Mouse (Mus musculus) erythroid progenitor cell, adult 5-6 weeks (primary cell): ENCODE results near the gene Pawr. TPM values are rescaled to one million over a fixed set of nuclear protein-coding genes. Genes with fewer than 3 reads are reported as not detected.

Experiments used
- ATAC-seq: replicated peaks from 2 replicates; pipeline ENCODE4 v1.8.0; 2016; ENCODE audit warnings: moderate number of reproducible peaks, mild to moderate bottlenecking, moderate TSS enrichment, inconsistent platforms; ENCODE audit not compliant: poor library complexity, low FRiP score, severe bottlenecking
- total RNA-seq, 2 experiments: library from RNA; stranded (forward) in 1 of 2; stranded (reverse) in 1 of 2; fragments of 150-400 nt in 1 of 2; fragments of 186-747, 209-891 nt in 1 of 2; gene quantifications; 2 replicates each; pipeline versions ENCODE4 v1.2.3 to v1.2.4; 2015 to 2017; ENCODE audit warnings: low replicate concordance in 2 of 2

Pawr gene
- total RNA-seq, 2 experiments from 2014 or later = not detected

- no peak for ATAC-seq
These were observed 18.5 kb downstream of the Pawr start for GRCm38 (mm10) chr10:108350125-108351070.

- no peak for ATAC-seq
These were observed 21.0 kb downstream of the Pawr start for GRCm38 (mm10) chr10:108352944-108353343.

GRCm38 (mm10) chr10:108354726-108355391 lies 22.9 kb downstream of the Pawr start:
- ATAC-seq = no peak

GRCm38 (mm10) chr10:108355392-108355775 lies 23.5 kb downstream of the Pawr start:
- ATAC-seq = no peak

GRCm38 (mm10) chr10:108356601-108357187 lies 24.8 kb downstream of the Pawr start:
- no peak for ATAC-seq

- no peak for ATAC-seq
These were observed 28.1 kb downstream of the Pawr start for GRCm38 (mm10) chr10:108359974-108360373.

- no peak for ATAC-seq
These were observed 28.9 kb downstream of the Pawr start for GRCm38 (mm10) chr10:108360801-108361200.

- ATAC-seq = no peak
These were observed 29.7 kb downstream of the Pawr start for GRCm38 (mm10) chr10:108361419-108362155.

- ATAC-seq = no peak
These were observed 32.0 kb downstream of the Pawr start for GRCm38 (mm10) chr10:108363932-108364331.

- ATAC-seq = no peak
These were observed 33.2 kb downstream of the Pawr start for GRCm38 (mm10) chr10:108364946-108365719.

GRCm38 (mm10) chr10:108366251-108366650 lies 34.3 kb downstream of the Pawr start:
- no peak for ATAC-seq

- no peak for ATAC-seq
These were observed 36.4 kb downstream of the Pawr start for GRCm38 (mm10) chr10:108368358-108368757.

GRCm38 (mm10) chr10:108372258-108372657 lies 40.3 kb downstream of the Pawr start:
- no peak for ATAC-seq

GRCm38 (mm10) chr10:108372858-108373257 lies 40.9 kb downstream of the Pawr start:
- no peak for ATAC-seq

- no peak for ATAC-seq
These were observed 43.9 kb downstream of the Pawr start for GRCm38 (mm10) chr10:108375796-108376195.

- ATAC-seq = no peak
These were observed 44.4 kb downstream of the Pawr start for GRCm38 (mm10) chr10:108376366-108376765.

- ATAC-seq = no peak
These were observed 45.4 kb downstream of the Pawr start for GRCm38 (mm10) chr10:108377369-108377768.

GRCm38 (mm10) chr10:108378062-108378461 lies 46.1 kb downstream of the Pawr start:
- no peak for ATAC-seq

- ATAC-seq = no peak
These were observed 46.6 kb downstream of the Pawr start for GRCm38 (mm10) chr10:108378479-108378878.
